Mouse (Mus musculus) kidney, adult 2 months (tissue): ENCODE data around the gene Ranbp10. TPM values are rescaled to one million over a fixed set of nuclear protein-coding genes. Genes with fewer than 3 reads are reported as not detected.

Source experiments
- DNase-seq: peaks from one replicate; pipeline ENCODE4 v3.0.0; 2021
- H3K27ac ChIP-seq: fragments of 200-500 bp; 2 replicates; pipeline ENCODE4 v1.5.1; 2012; ENCODE audit warnings: low read depth, low read length, control low read depth, inconsistent platforms; ENCODE audit not compliant: insufficient read depth
- H3K27me3 ChIP-seq: fragments of 200-500 bp; replicated peaks from 2 replicates; pipeline ENCODE4 v1.6.1; 2012; ENCODE audit warnings: mild to moderate bottlenecking, moderate library complexity, low read length, inconsistent platforms; ENCODE audit not compliant: control insufficient read depth, insufficient read depth
- H3K36me3 ChIP-seq: fragments of 200-500 bp; 2 replicates; pipeline ENCODE4 v1.6.1; 2012; ENCODE audit warnings: mild to moderate bottlenecking, moderate library complexity, low read length, inconsistent platforms; ENCODE audit not compliant: control insufficient read depth, insufficient read depth
- H3K4me1 ChIP-seq: fragments of 200-500 bp; 2 replicates; pipeline ENCODE4 v1.6.1; 2011; ENCODE audit warnings: low read length; ENCODE audit not compliant: control insufficient read depth, insufficient read depth
- H3K4me3 ChIP-seq: fragments of 200-500 bp; 2 replicates; pipeline ENCODE4 v1.5.1; 2011; ENCODE audit warnings: mild to moderate bottlenecking, low read depth, low read length, control low read depth; ENCODE audit not compliant: insufficient read depth
- CTCF ChIP-seq: fragments of 200-500 bp; conservative IDR thresholded peaks from 2 replicates; pipeline ENCODE4 v1.5.1; 2011; ENCODE audit warnings: low read depth, mild to moderate bottlenecking, control low read depth, low read length, moderate library complexity, mixed read lengths; ENCODE audit not compliant: insufficient read depth, insufficient read length
- POLR2A ChIP-seq: fragments of 200-500 bp; IDR thresholded peaks from one replicate; pipeline ENCODE4 v1.6.1; 2011; ENCODE audit warnings: low read depth, low read length, control low read depth
- WGBS: fragments of 180-500 bp; shearing (Covaris S2); methylation state at CpG from one replicate; pipeline ENCODE4 v1.1.7; 2018; 5-methylcytosine and 5-hydroxymethylcytosine counted together
- polyA plus RNA-seq: library from polyadenylated mRNA; depleted of rRNA; stranded (reverse); fragments of >200 nt; gene quantifications from 2 replicates; pipeline ENCODE4 v1.2.3, GENCODE M21; 2012; rRNA removed

Gene Ranbp10
- polyA plus RNA-seq = 22.1 and 24.8 TPM in 2 replicates

GRCm38 (mm10) chr8:105826861-105827848 lies at the start of gene Ranbp10, which contains the start of gene Tsnaxip1:
Ranbp10 (minus strand) TSS chr8:105827350.
Tsnaxip1 (plus strand) TSS chr8:105827731.
- no peaks in the 10 kb centered on the region for H3K27me3 ChIP-seq
- no peaks in the 10 kb centered on the region for H3K36me3 ChIP-seq
- under 1% methylated on average over 52 of the region's 52 CpGs for WGBS
- peak; percentile 100 for DNase-seq
- H3K4me3 ChIP-seq = peak within 1 kb of the TSS; percentile 90
- peak within 1 kb of the TSS; percentile 81 for H3K27ac ChIP-seq
- peak; percentile 64 for TF ChIP-seq POLR2A
- no peak for TF ChIP-seq CTCF
- peaks cover 8% of the 10 kb centered on the region; the same call in 1 of the 2 replicates for H3K4me1 ChIP-seq

GRCm38 (mm10) chr8:105874301-105874700 lies 47.2 kb upstream of the Ranbp10 start:
- TF ChIP-seq POLR2A (no peak), CTCF (no peak)
- H3K4me3 ChIP-seq = no peak overlapping the region
- H3K36me3 ChIP-seq = no peaks in the 10 kb centered on the region
- 63% methylated on average over 6 of the region's 6 CpGs for WGBS
- DNase-seq = peak; percentile 45
- H3K4me1 ChIP-seq = peaks cover 4% of the 10 kb centered on the region; the same call in 1 of the 2 replicates
- H3K27me3 ChIP-seq = no peaks in the 10 kb centered on the region
- H3K27ac ChIP-seq = peak overlapping the region; percentile 51

GRCm38 (mm10) chr8:105866364-105867029 lies 39.3 kb upstream of the Ranbp10 start:
- Histone ChIP-seq H3K4me3 (no peak overlapping the region), H3K27me3 (no peaks in the 10 kb centered on the region), H3K27ac (no peak overlapping the region), H3K4me1 (peaks cover 5% of the 10 kb centered on the region; the same call in 1 of the 2 replicates), H3K36me3 (no peaks in the 10 kb centered on the region)
- WGBS = 83% methylated on average over 6 of the region's 6 CpGs
- DNase-seq = no peak
- TF ChIP-seq POLR2A = no peak
- peak; percentile 40 for TF ChIP-seq CTCF

- H3K4me1 ChIP-seq = peaks cover 10% of the 10 kb centered on the region; the same call in 1 of the 2 replicates
- H3K27me3 ChIP-seq = no peaks in the 10 kb centered on the region
- WGBS = 6% methylated on average over 1 of the region's 1 CpGs
- H3K27ac ChIP-seq = no peak overlapping the region
- peak; percentile 13 for DNase-seq
- H3K36me3 ChIP-seq = no peaks in the 10 kb centered on the region
- TF ChIP-seq POLR2A (no peak), CTCF (no peak)
- no peak overlapping the region for H3K4me3 ChIP-seq
Measured at GRCm38 (mm10) chr8:105861951-105862350, 34.8 kb upstream of the Ranbp10 start.

- H3K27me3 ChIP-seq = no peaks in the 10 kb centered on the region
- 0 out of 2 replicates have a peak, but pooled peaks have one; percentile 11 for TF ChIP-seq CTCF
- TF ChIP-seq POLR2A = peak; percentile 20
- H3K27ac ChIP-seq = peak within 1 kb of the TSS; percentile 62
- under 1% methylated on average over 59 of the region's 59 CpGs for WGBS
- H3K4me3 ChIP-seq = peak within 1 kb of the TSS; percentile 98
- peak; percentile 99 for DNase-seq
- no peaks in the 10 kb centered on the region for H3K36me3 ChIP-seq
- H3K4me1 ChIP-seq = peaks cover 18% of the 10 kb centered on the region; the same call in 1 of the 2 replicates
Measured at GRCm38 (mm10) chr8:105860143-105860981, 33.2 kb upstream of the Ranbp10 start, which contains the start of gene Nutf2. Nutf2 (plus strand) TSS chr8:105860580.

- peaks cover 18% of the 10 kb centered on the region; the same call in 1 of the 2 replicates for H3K4me1 ChIP-seq
- H3K4me3 ChIP-seq = no peak overlapping the region
- H3K27ac ChIP-seq = no peak overlapping the region
- no peak for TF ChIP-seq CTCF
- no peak for TF ChIP-seq POLR2A
- WGBS = 77% methylated on average over 5 of the region's 5 CpGs
- H3K36me3 ChIP-seq = no peaks in the 10 kb centered on the region
- no peak for DNase-seq
- H3K27me3 ChIP-seq = no peaks in the 10 kb centered on the region
Measured at GRCm38 (mm10) chr8:105859314-105859713, 32.2 kb upstream of the Ranbp10 start.
